Mouse (Mus musculus) MEL (cell line): ENCODE results near the gene Foxn3. TPM values are rescaled to one million over a fixed set of nuclear protein-coding genes. Genes with fewer than 3 reads are reported as not detected.
A peak's percentile ranks its signal among the peaks of the same experiment; 100 is the strongest.

Experiments
- DNase-seq: peaks from one replicate; pipeline ENCODE4 v3.0.0; 2011; ENCODE audit warnings: low read depth, low spot score
- H3K27ac ChIP-seq: 2 replicates; pipeline ENCODE4 v1.5.1; 2012; ENCODE audit warnings: low read depth, mild to moderate bottlenecking, control low read depth, low read length, moderate library complexity; ENCODE audit not compliant: control insufficient read depth
- H3K27me3 ChIP-seq, 2 experiments: fragments of 150-350 bp in 1 of 2; sonication (generic) in 1 of 2; 2 replicates each; pipeline ENCODE4 v1.6.1; 2012; ENCODE audit warnings: low read length in 2 of 2, mild to moderate bottlenecking in 2 of 2, improper control_type of control experiment in 1 of 2, moderate library complexity in 1 of 2; ENCODE audit not compliant: insufficient read depth in 2 of 2, control insufficient read depth in 1 of 2
- H3K36me3 ChIP-seq, 2 experiments: 2 replicates each; pipeline ENCODE4 v1.6.1; 2012 to 2014; ENCODE audit warnings: low read length in 2 of 2, improper control_type of control experiment in 1 of 2, inconsistent platforms in 1 of 2, mild to moderate bottlenecking in 1 of 2; ENCODE audit not compliant: insufficient read depth in 2 of 2, control insufficient read depth in 1 of 2
- H3K4me1 ChIP-seq, 2 experiments: fragments of 150-350 bp in 1 of 2; sonication (generic) in 1 of 2; 2 replicates each; pipeline ENCODE4 v1.6.1; 2012; ENCODE audit warnings: low read length in 2 of 2, improper control_type of control experiment in 1 of 2, mild to moderate bottlenecking in 1 of 2; ENCODE audit not compliant: insufficient read depth in 2 of 2, control insufficient read depth in 1 of 2
- H3K4me3 ChIP-seq, 2 experiments: fragments of 150-350 bp in 1 of 2; sonication (generic) in 1 of 2; 2 replicates each; pipeline ENCODE4 v1.5.1; 2012; ENCODE audit warnings: low read depth in 2 of 2, low read length in 2 of 2, mild to moderate bottlenecking in 2 of 2, moderate library complexity in 2 of 2, control low read depth in 1 of 2, improper control_type of control experiment in 1 of 2; ENCODE audit not compliant: control insufficient read depth in 1 of 2, insufficient read depth in 1 of 2
- H3K79me2 ChIP-seq: 2 replicates; pipeline ENCODE4 v1.6.1; 2012; ENCODE audit warnings: mild to moderate bottlenecking, low read length, moderate library complexity; ENCODE audit not compliant: control insufficient read depth, poor library complexity, insufficient read depth
- H3K9ac ChIP-seq: 2 replicates; pipeline ENCODE4 v1.6.1; 2012; ENCODE audit warnings: low read depth, mild to moderate bottlenecking, control low read depth, low read length, moderate library complexity; ENCODE audit not compliant: control insufficient read depth, poor library complexity, severe bottlenecking
- H3K9me3 ChIP-seq: fragments of 150-350 bp; sonication (generic); replicated peaks from 2 replicates; pipeline ENCODE4 v1.6.1; 2012; ENCODE audit warnings: mild to moderate bottlenecking, low read length, improper control_type of control experiment, moderate library complexity; ENCODE audit not compliant: insufficient read depth
- CHD1 ChIP-seq: IDR thresholded peaks from 2 replicates; pipeline ENCODE4 v1.6.1; 2012; ENCODE audit warnings: low read depth, mild to moderate bottlenecking, inconsistent platforms, low read length, improper control_type of control experiment
- CTCF ChIP-seq, 3 experiments: IDR thresholded peaks in 2 of 3; conservative IDR thresholded peaks in 1 of 3; 2 replicates each; pipeline ENCODE4 v1.5.1; 2011 to 2012; ENCODE audit warnings: low read length in 3 of 3, low read depth in 2 of 3, mild to moderate bottlenecking in 2 of 3, improper control_type of control experiment in 1 of 3, inconsistent platforms in 1 of 3, mixed read lengths in 1 of 3, moderate library complexity in 1 of 3; ENCODE audit not compliant: control insufficient read depth in 1 of 3, insufficient read depth in 1 of 3, poor library complexity in 1 of 3, severe bottlenecking in 1 of 3
- ELF1 ChIP-seq: IDR thresholded peaks from 2 replicates; pipeline ENCODE4 v1.6.1; 2014; ENCODE audit warnings: low read depth, mild to moderate bottlenecking, inconsistent platforms, low read length, improper control_type of control experiment, moderate library complexity
- EP300 ChIP-seq, 2 experiments: IDR thresholded peaks; 2 replicates each; pipeline ENCODE4 v1.6.1; 2011; ENCODE audit warnings: improper control_type of control experiment in 2 of 2, low read length in 2 of 2, low read depth in 1 of 2, mild to moderate bottlenecking in 1 of 2
- GABPA ChIP-seq: IDR thresholded peaks from 2 replicates; pipeline ENCODE4 v1.6.1; 2012; ENCODE audit warnings: low read depth, mild to moderate bottlenecking, inconsistent platforms, low read length, improper control_type of control experiment, moderate library complexity
- HCFC1 ChIP-seq: IDR thresholded peaks from 2 replicates; pipeline ENCODE4 v1.6.1; 2012; ENCODE audit warnings: low read depth, mild to moderate bottlenecking, inconsistent platforms, low read length, improper control_type of control experiment, moderate library complexity
- JUND ChIP-seq: IDR thresholded peaks from 2 replicates; pipeline ENCODE4 v1.6.1; 2011; ENCODE audit warnings: low read depth, mild to moderate bottlenecking, improper control_type of control experiment, low read length
- KAT2A ChIP-seq: conservative IDR thresholded peaks from 2 replicates; pipeline ENCODE4 v1.6.1; 2012; ENCODE audit warnings: low read depth, low read length, improper control_type of control experiment, inconsistent platforms
- MAFK ChIP-seq: IDR thresholded peaks from 2 replicates; pipeline ENCODE4 v1.6.1; 2011; ENCODE audit warnings: low read depth, mild to moderate bottlenecking, low read length, improper control_type of control experiment, borderline replicate concordance
- MAZ ChIP-seq: IDR thresholded peaks from 2 replicates; pipeline ENCODE4 v1.6.1; 2012; ENCODE audit warnings: low read depth, mild to moderate bottlenecking, inconsistent platforms, low read length, improper control_type of control experiment
- MEF2A ChIP-seq: IDR thresholded peaks from 2 replicates; pipeline ENCODE4 v1.6.1; 2014; ENCODE audit warnings: low read depth, mild to moderate bottlenecking, inconsistent platforms, low read length, improper control_type of control experiment; ENCODE audit not compliant: poor library complexity, insufficient replicate concordance, severe bottlenecking; ENCODE audit errors: extremely low read depth
- MXI1 ChIP-seq: IDR thresholded peaks from 2 replicates; pipeline ENCODE4 v1.6.1; 2011; ENCODE audit warnings: mild to moderate bottlenecking, low read depth, low read length, improper control_type of control experiment
- NELFE ChIP-seq: IDR thresholded peaks from 2 replicates; pipeline ENCODE4 v1.6.1; 2011; ENCODE audit warnings: low read depth, low read length, improper control_type of control experiment
- POLR2A ChIP-seq, 2 experiments: IDR thresholded peaks; 2 replicates each; pipeline ENCODE4 v1.6.1; 2011 to 2012; ENCODE audit warnings: low read length in 2 of 2, mild to moderate bottlenecking in 2 of 2, control low read depth in 1 of 2, improper control_type of control experiment in 1 of 2, low read depth in 1 of 2, moderate library complexity in 1 of 2; ENCODE audit not compliant: control insufficient read depth in 1 of 2, insufficient read depth in 1 of 2, poor library complexity in 1 of 2
- RAD21 ChIP-seq: IDR thresholded peaks from 2 replicates; pipeline ENCODE4 v1.6.1; 2011; ENCODE audit warnings: mild to moderate bottlenecking, low read depth, low read length, improper control_type of control experiment
- SMC3 ChIP-seq: IDR thresholded peaks from 2 replicates; pipeline ENCODE4 v1.6.1; 2011; ENCODE audit warnings: low read depth, low read length, improper control_type of control experiment
- TAL1 ChIP-seq: IDR thresholded peaks from 2 replicates; pipeline ENCODE4 v1.6.1; 2012; ENCODE audit warnings: mild to moderate bottlenecking, inconsistent platforms, low read length, moderate library complexity, mixed read lengths
- TBP ChIP-seq: IDR thresholded peaks from 2 replicates; pipeline ENCODE4 v1.8.0; 2011; ENCODE audit warnings: low read depth, low read length, improper control_type of control experiment
- UBTF ChIP-seq: IDR thresholded peaks from 2 replicates; pipeline ENCODE4 v1.6.1; 2012; ENCODE audit warnings: low read depth, mild to moderate bottlenecking, inconsistent platforms, low read length, improper control_type of control experiment, moderate library complexity, borderline replicate concordance; ENCODE audit not compliant: insufficient read depth
- ZC3H11A ChIP-seq: IDR thresholded peaks from 2 replicates; pipeline ENCODE4 v1.6.1; 2012; ENCODE audit warnings: low read depth, mild to moderate bottlenecking, inconsistent platforms, low read length, improper control_type of control experiment
- polyA plus RNA-seq, 2 experiments: library from polyadenylated mRNA; stranded (reverse) in 1 of 2; unstranded in 1 of 2; fragments of >175 nt in 1 of 2; fragments of >200 nt in 1 of 2; gene quantifications; 2 replicates each; pipeline versions ENCODE4 v1.2.1 to v1.2.4; 2012; ENCODE audit warnings: low replicate concordance in 2 of 2, low read depth in 1 of 2; ENCODE audit not compliant: insufficient read length in 2 of 2, insufficient read depth in 1 of 2, missing spikeins in 1 of 2
- total RNA-seq: library from RNA; depleted of rRNA; stranded (reverse); fragments of 300-350 nt; gene quantifications from 2 replicates; pipeline ENCODE4 v1.2.3, GENCODE M21; 2012

The Foxn3 gene
- total and polyA plus RNA-seq, 3 experiments: 15.5 to 22.8 TPM; not detected in 1

DNA sequence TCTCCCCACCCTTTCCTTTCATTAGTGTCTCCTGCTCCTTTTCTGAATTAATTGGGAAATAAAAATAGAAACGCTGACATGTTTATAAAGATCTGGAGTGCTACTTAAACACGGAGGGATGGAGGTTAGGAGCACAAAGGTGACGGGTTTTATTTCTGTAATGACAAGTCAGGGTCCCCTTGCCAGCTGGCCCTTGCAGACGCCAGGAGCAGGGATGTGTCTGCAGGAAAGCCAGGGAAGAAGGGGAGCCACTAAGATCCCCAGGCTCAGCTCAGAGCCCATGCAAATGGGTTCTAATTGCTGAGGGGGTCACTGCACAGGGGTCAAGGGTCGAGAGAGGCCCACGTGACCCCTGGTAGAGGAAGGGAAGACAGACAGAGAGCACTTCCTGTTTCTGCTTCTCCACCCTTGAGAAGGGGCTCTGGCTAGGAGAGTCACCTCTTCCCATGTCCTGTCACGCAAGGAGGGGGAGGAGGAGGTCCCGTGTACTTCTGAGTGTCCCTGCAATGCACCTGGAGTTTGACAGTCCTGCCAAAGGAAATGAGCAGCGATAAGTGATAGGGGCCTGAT lies 36.7 kb downstream of the Foxn3 start:
- no peak for DNase-seq
- Histone ChIP-seq H3K4me3 (no peak overlapping the region), H3K9me3 (no peaks in the 10 kb centered on the region), H3K27me3 (no peaks in the 10 kb centered on the region), H3K79me2 (no peaks in the 10 kb centered on the region), H3K27ac (no peak overlapping the region), H3K9ac (no peak overlapping the region), H3K4me1 (peaks cover 0 to 3% of the 10 kb centered on the region in 2 experiments; a peak in 2 of 4 replicates), H3K36me3 (peaks cover 0 to 4% of the 10 kb centered on the region in 2 experiments; a peak in 1 of 4 replicates)
- TF ChIP-seq NELFE (no peak), KAT2A (no peak), MXI1 (no peak), EP300 (IDR thresholded peaks at IDR 0.05; ENCODE audit: low read depth in 1 of 2, low read length in 2 of 2) (no peak), ELF1 (no peak), MAFK (no peak), HCFC1 (no peak), SMC3 (no peak), GABPA (no peak), CTCF (IDR thresholded peaks at IDR 0.05 in 2 of 3, conservative IDR thresholded peaks at IDR 0.05 in 1 of 3; ENCODE audit: control insufficient read depth in 1 of 3, insufficient read depth in 1 of 3, low read depth in 2 of 3, low read length in 3 of 3, poor library complexity in 1 of 3, severe bottlenecking in 1 of 3) (no peak), TBP (no peak), CHD1 (no peak)

DNA sequence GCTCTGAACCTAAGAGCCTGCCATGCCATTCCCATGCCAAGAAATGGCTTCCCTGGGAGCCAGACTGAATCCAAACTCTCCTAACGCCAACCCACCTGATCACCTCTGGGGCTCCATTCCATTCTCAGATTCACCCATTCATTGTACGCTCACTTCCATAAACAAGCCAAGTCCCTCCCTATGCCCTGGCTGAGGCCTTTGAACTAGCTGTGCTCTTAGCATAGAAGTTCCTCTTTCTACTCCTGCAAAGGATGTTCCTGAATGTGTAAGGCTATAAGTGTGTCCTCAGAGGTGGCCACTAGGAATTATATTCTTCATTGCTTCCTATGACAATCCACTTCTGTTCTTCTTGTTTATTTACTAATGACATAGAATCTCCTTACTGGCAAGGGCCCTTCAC lies 40.5 kb downstream of the Foxn3 start:
- H3K9me3 ChIP-seq: no peaks in the 10 kb centered on the region
- H3K27ac ChIP-seq: no peak overlapping the region
- no peaks in the 10 kb centered on the region; the same call in 1 of the 2 replicates for H3K79me2 ChIP-seq
- H3K36me3 ChIP-seq: peaks cover 0 to 4% of the 10 kb centered on the region in 2 experiments; a peak in 1 of 4 replicates
- H3K4me1 ChIP-seq: peaks cover 0 to 3% of the 10 kb centered on the region in 2 experiments; a peak in 2 of 4 replicates
- no peak for TF ChIP-seq EP300 (IDR thresholded peaks at IDR 0.05; ENCODE audit: low read depth in 1 of 2, low read length in 2 of 2)
- TF ChIP-seq NELFE: no peak
- no peaks in the 10 kb centered on the region for H3K27me3 ChIP-seq
- no peak overlapping the region for H3K4me3 ChIP-seq
- DNase-seq: peak; percentile 47
- H3K9ac ChIP-seq: no peak overlapping the region

DNA sequence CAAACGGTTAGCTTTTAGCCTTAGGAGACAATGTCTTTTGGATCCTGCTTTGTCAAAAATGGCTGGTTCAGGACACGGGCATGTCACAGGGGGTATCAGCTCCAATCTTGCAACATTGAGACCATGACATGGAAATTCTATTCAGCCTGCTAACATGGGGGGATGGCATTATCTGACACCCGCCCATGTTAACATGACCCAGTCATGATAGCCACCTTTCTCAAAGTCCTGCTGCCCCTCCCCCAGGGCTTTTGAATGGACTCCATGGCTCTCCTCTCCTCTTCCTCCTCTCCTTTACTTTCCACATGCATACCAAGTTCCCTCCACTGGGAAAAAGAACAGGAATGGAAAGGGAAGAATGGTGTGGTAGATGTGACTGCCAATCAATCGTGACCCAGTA lies 43.5 kb downstream of the Foxn3 start:
- H3K9me3 ChIP-seq: no peaks in the 10 kb centered on the region
- no peak overlapping the region for H3K9ac ChIP-seq
- no peak for TF ChIP-seq RAD21
- no peak for TF ChIP-seq CTCF (IDR thresholded peaks at IDR 0.05 in 2 of 3, conservative IDR thresholded peaks at IDR 0.05 in 1 of 3; ENCODE audit: control insufficient read depth in 1 of 3, insufficient read depth in 1 of 3, low read depth in 2 of 3, low read length in 3 of 3, poor library complexity in 1 of 3, severe bottlenecking in 1 of 3)
- no peak for TF ChIP-seq JUND
- no peak for TF ChIP-seq HCFC1
- TF ChIP-seq MEF2A: no peak
- no peak for TF ChIP-seq UBTF
- TF ChIP-seq MAFK: no peak
- TF ChIP-seq MAZ: no peak
- TF ChIP-seq TAL1: no peak
- TF ChIP-seq EP300 (IDR thresholded peaks at IDR 0.05; ENCODE audit: low read depth in 1 of 2, low read length in 2 of 2): no peak
- TF ChIP-seq ELF1: no peak
- TF ChIP-seq KAT2A: no peak
- TF ChIP-seq POLR2A (IDR thresholded peaks at IDR 0.05; ENCODE audit: control insufficient read depth in 1 of 2, insufficient read depth in 1 of 2, low read depth in 1 of 2, low read length in 2 of 2, poor library complexity in 1 of 2): no peak
- no peak for TF ChIP-seq ZC3H11A
- TF ChIP-seq, all 39 proteins: peak for 0
- no peaks in the 10 kb centered on the region; the same call in 1 of the 2 replicates for H3K79me2 ChIP-seq
- H3K4me1 ChIP-seq: no peaks in the 10 kb centered on the region
- H3K27ac ChIP-seq: no peak overlapping the region
- H3K27me3 ChIP-seq: no peaks in the 10 kb centered on the region
- no peak overlapping the region for H3K4me3 ChIP-seq
- H3K36me3 ChIP-seq: no peaks in the 10 kb centered on the region; a peak in 1 of 4 replicates
- DNase-seq: no peak
